Mouse (Mus musculus): ENCODE results near the gene Zmiz1. TPM values are rescaled to one million over a fixed set of nuclear protein-coding genes. Genes with fewer than 3 reads are reported as not detected.

The Zmiz1 gene
- polyA plus RNA-seq, 1 experiment, result 34.5 TPM

DNA sequence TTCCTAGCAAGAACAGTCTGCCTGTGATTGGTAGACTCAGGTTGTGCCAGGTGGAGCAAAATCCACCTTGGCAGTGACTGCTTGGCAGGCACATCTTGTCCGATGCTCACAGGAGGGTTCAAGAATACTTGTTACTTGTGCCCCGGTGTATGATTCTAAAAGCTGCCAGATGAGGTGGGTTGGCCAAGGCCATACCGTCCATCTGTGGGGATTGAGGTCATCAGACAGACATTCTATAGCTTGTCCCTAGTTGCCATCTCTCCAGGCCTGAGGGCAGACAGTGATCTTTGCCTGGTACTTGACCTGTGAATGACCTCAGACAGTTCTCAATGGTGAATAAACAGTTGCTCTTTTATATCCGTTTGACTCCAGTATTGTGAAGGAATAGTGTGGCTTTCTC, 161.8 kb downstream of the Zmiz1 start:
- Histone ChIP-seq H3K4me3 (no peak overlapping the region), H3ac (ENCODE audit: control insufficient read depth, insufficient read length) (no peak overlapping the region), H3K4me2 (ENCODE audit: low read depth) (no peak overlapping the region), H3K36me3 (ENCODE audit: control insufficient read depth, insufficient read depth) (no peaks in the 10 kb centered on the region), H3K79me2 (ENCODE audit: control insufficient read depth, insufficient read depth) (peaks cover 24% of the 10 kb centered on the region), H3K27me3 (ENCODE audit: control insufficient read depth, insufficient read depth, insufficient read length) (no peaks in the 10 kb centered on the region)
- TF ChIP-seq USF1 (IDR thresholded peaks at IDR 0.05; ENCODE audit: low read depth), result no peak
- TF ChIP-seq E2F4 (IDR thresholded peaks at IDR 0.05; ENCODE audit: insufficient read depth), result no peak

DNA sequence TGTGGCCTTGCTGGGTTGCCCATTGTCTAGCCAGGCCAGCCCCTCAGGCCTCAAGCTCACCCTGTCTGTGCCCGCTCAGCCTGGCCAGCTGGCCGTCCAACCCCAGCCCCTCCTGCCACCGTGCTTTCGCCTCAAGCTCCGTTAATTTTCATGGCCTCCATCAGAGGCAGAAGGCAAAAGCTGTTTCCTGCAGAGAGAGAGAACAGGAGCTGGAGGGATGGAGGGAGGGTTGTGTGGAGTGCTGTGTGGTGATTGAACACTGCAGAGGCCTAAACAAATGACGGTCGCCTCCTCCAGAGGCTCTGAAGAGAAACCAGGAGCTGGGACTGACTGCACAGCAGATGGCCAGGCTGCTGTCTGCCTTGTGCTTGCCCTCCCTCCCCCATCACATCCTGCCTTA, 164.7 kb downstream of the Zmiz1 start:
- no peak overlapping the region for H3K4me3 ChIP-seq
- no peak overlapping the region for H3ac ChIP-seq (ENCODE audit: control insufficient read depth, insufficient read length)
- H3K36me3 ChIP-seq (ENCODE audit: control insufficient read depth, insufficient read depth), result peaks cover 5% of the 10 kb centered on the region
- TF ChIP-seq POLR2AphosphoS2 (IDR thresholded peaks at IDR 0.05; ENCODE audit: insufficient read length, low read depth) (no peak), POLR2A (IDR thresholded peaks at IDR 0.05; ENCODE audit: insufficient read length, low read depth) (no peak), SRF (IDR thresholded peaks at IDR 0.05; ENCODE audit: control insufficient read depth, insufficient read length, low read depth) (no peak), MAX (IDR thresholded peaks at IDR 0.05; ENCODE audit: low read depth) (no peak), TCF12 (IDR thresholded peaks at IDR 0.05; ENCODE audit: insufficient read depth, poor library complexity, severe bottlenecking) (no peak), USF1 (IDR thresholded peaks at IDR 0.05; ENCODE audit: low read depth) (no peak), REST (IDR thresholded peaks at IDR 0.05; ENCODE audit: insufficient read depth, insufficient read length) (no peak), MYOG (IDR thresholded peaks at IDR 0.05; ENCODE audit: control insufficient read depth in 1 of 3, insufficient read depth in 1 of 3, insufficient read length in 2 of 3, low read depth in 2 of 3) (no peak), MYOD1 (IDR thresholded peaks at IDR 0.05; ENCODE audit: control insufficient read depth in 1 of 3, insufficient read length in 2 of 3, low read depth in 2 of 3) (no peak), TCF3 (IDR thresholded peaks at IDR 0.05; ENCODE audit: insufficient read length, low read depth) (no peak), CEBPB (IDR thresholded peaks at IDR 0.05; ENCODE audit: insufficient read depth, poor library complexity, severe bottlenecking) (no peak), E2F4 (IDR thresholded peaks at IDR 0.05; ENCODE audit: insufficient read depth) (no peak)
- H3K79me2 ChIP-seq (ENCODE audit: control insufficient read depth, insufficient read depth), result peaks cover 14% of the 10 kb centered on the region
- H3K4me2 ChIP-seq (ENCODE audit: low read depth), result no peak overlapping the region
- no peaks in the 10 kb centered on the region for H3K27me3 ChIP-seq (ENCODE audit: control insufficient read depth, insufficient read depth, insufficient read length)

DNA sequence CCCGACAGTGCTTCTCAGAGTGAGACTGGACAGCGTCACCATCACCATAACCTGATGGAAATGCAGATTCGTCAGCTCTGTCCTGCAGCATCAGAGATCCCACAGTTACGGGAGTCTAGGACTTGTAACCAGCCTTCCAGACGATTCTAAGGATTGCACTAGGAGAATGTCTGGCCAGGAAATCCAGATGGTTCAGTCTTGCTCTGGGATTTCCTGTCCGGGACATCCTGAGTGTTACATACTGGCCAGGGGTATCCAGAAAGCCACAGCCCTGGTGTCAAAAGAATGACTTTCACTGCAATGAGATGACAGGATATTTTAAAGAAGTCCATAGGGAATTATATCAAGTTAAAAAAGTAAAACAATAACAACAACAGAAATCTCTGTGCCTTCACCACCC, 165.7 kb downstream of the Zmiz1 start:
- Histone ChIP-seq H3K4me2 (ENCODE audit: low read depth) (no peak overlapping the region), H3K36me3 (ENCODE audit: control insufficient read depth, insufficient read depth) (peaks cover 5% of the 10 kb centered on the region), H3ac (ENCODE audit: control insufficient read depth, insufficient read length) (no peak overlapping the region), H3K79me2 (ENCODE audit: control insufficient read depth, insufficient read depth) (peaks cover 14% of the 10 kb centered on the region), H3K4me3 (no peak overlapping the region), H3K27me3 (ENCODE audit: control insufficient read depth, insufficient read depth, insufficient read length) (no peaks in the 10 kb centered on the region)
- TF ChIP-seq SRF (IDR thresholded peaks at IDR 0.05; ENCODE audit: control insufficient read depth, insufficient read length, low read depth) (no peak), POLR2AphosphoS2 (IDR thresholded peaks at IDR 0.05; ENCODE audit: insufficient read length, low read depth) (no peak), TCF12 (IDR thresholded peaks at IDR 0.05; ENCODE audit: insufficient read depth, poor library complexity, severe bottlenecking) (no peak), MYOD1 (IDR thresholded peaks at IDR 0.05; ENCODE audit: control insufficient read depth in 1 of 3, insufficient read length in 2 of 3, low read depth in 2 of 3) (no peak), POLR2A (IDR thresholded peaks at IDR 0.05; ENCODE audit: insufficient read length, low read depth) (no peak), USF1 (IDR thresholded peaks at IDR 0.05; ENCODE audit: low read depth) (no peak), E2F4 (IDR thresholded peaks at IDR 0.05; ENCODE audit: insufficient read depth) (no peak), MYOG (IDR thresholded peaks at IDR 0.05; ENCODE audit: control insufficient read depth in 1 of 3, insufficient read depth in 1 of 3, insufficient read length in 2 of 3, low read depth in 2 of 3) (no peak), CEBPB (IDR thresholded peaks at IDR 0.05; ENCODE audit: insufficient read depth, poor library complexity, severe bottlenecking) (no peak), REST (IDR thresholded peaks at IDR 0.05; ENCODE audit: insufficient read depth, insufficient read length) (no peak), MAX (IDR thresholded peaks at IDR 0.05; ENCODE audit: low read depth) (no peak), TCF3 (IDR thresholded peaks at IDR 0.05; ENCODE audit: insufficient read length, low read depth) (no peak)

DNA sequence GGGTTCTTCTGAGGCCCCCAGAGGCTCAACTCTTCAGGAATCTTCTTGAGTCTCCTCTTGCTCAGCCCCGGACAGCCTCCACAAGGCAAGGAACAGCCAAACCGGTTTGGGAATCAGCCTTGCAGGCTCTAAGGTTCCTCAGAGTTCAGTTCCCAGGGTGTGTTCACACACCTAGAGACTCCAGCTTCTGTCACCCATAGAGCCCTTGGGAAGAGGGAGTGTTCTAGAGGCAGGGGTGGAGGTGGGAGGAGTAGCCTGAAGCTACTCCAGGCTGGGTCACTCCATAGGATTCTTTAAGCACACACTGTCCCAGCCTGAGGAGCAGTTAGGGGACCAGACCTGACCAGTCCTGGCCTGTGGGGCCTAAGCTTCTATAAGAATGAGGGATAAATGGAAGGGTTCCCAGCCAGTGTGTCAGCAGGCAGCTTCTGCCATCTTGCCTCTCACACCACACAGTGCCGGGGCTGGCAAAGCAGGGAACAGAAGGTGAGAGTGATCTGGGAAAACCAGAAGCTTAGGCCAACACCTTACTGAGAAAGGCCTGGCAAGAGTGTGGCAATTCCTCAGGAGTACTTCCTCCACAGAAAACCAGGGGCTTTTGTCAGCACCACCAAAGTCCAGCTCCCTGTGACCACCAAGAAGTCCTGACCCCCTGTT, 168.7 kb downstream of the Zmiz1 start:
- Histone ChIP-seq H3ac (ENCODE audit: control insufficient read depth, insufficient read length) (no peak overlapping the region), H3K27me3 (ENCODE audit: control insufficient read depth, insufficient read depth, insufficient read length) (no peaks in the 10 kb centered on the region), H3K36me3 (ENCODE audit: control insufficient read depth, insufficient read depth) (peaks cover 5% of the 10 kb centered on the region), H3K79me2 (ENCODE audit: control insufficient read depth, insufficient read depth) (peaks cover 2% of the 10 kb centered on the region), H3K4me2 (ENCODE audit: low read depth) (no peak overlapping the region), H3K4me3 (no peak overlapping the region)
- TF ChIP-seq TCF3 (IDR thresholded peaks at IDR 0.05; ENCODE audit: insufficient read length, low read depth) (no peak), MAX (IDR thresholded peaks at IDR 0.05; ENCODE audit: low read depth) (no peak), TCF12 (IDR thresholded peaks at IDR 0.05; ENCODE audit: insufficient read depth, poor library complexity, severe bottlenecking) (no peak), E2F4 (IDR thresholded peaks at IDR 0.05; ENCODE audit: insufficient read depth) (no peak)

DNA sequence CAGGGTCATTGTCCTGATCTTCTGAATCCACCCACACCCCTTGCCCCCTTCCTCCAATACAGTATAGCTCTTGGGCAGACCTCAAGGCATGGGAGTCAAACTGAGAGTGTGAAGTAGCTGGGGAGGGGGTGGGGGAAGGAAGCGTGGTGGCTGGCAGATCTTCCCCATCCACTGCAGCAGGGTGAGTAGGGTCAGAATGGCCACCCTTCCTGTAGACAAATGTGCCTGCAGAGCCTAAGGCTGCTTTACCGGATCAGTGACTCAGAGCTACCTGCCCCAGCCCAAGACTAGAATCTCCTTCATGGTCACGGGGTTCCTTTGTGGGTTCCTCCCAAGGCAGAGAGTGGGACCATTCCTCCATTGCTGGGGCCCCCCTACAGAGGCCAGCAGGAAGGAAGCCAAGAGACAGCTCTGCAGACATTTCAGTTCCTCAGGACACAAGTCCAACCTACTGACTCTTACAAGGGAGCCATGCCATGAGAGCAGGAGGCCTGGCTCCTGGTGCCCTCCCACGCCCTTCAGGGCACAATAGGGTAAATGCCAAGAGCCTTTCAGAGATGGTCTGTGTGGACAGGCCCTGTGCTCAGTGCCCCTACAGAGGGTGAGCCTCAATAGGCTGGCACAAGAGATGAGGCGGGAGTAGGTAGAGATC, 169.6 kb downstream of the Zmiz1 start:
- H3K4me2 ChIP-seq (ENCODE audit: low read depth), result no peak overlapping the region
- no peak overlapping the region for H3K4me3 ChIP-seq
- no peaks in the 10 kb centered on the region for H3K79me2 ChIP-seq (ENCODE audit: control insufficient read depth, insufficient read depth)
- TF ChIP-seq TCF12 (IDR thresholded peaks at IDR 0.05; ENCODE audit: insufficient read depth, poor library complexity, severe bottlenecking) (no peak), SRF (IDR thresholded peaks at IDR 0.05; ENCODE audit: control insufficient read depth, insufficient read length, low read depth) (no peak), POLR2AphosphoS2 (IDR thresholded peaks at IDR 0.05; ENCODE audit: insufficient read length, low read depth) (no peak), TCF3 (IDR thresholded peaks at IDR 0.05; ENCODE audit: insufficient read length, low read depth) (no peak), POLR2A (IDR thresholded peaks at IDR 0.05; ENCODE audit: insufficient read length, low read depth) (no peak), USF1 (IDR thresholded peaks at IDR 0.05; ENCODE audit: low read depth) (no peak), MAX (IDR thresholded peaks at IDR 0.05; ENCODE audit: low read depth) (no peak), REST (IDR thresholded peaks at IDR 0.05; ENCODE audit: insufficient read depth, insufficient read length) (no peak), E2F4 (IDR thresholded peaks at IDR 0.05; ENCODE audit: insufficient read depth) (no peak), MYOG (IDR thresholded peaks at IDR 0.05; ENCODE audit: control insufficient read depth in 1 of 3, insufficient read depth in 1 of 3, insufficient read length in 2 of 3, low read depth in 2 of 3) (no peak), CEBPB (IDR thresholded peaks at IDR 0.05; ENCODE audit: insufficient read depth, poor library complexity, severe bottlenecking) (no peak), MYOD1 (IDR thresholded peaks at IDR 0.05; ENCODE audit: control insufficient read depth in 1 of 3, insufficient read length in 2 of 3, low read depth in 2 of 3) (no peak)
- peaks cover 5% of the 10 kb centered on the region for H3K36me3 ChIP-seq (ENCODE audit: control insufficient read depth, insufficient read depth)
- H3ac ChIP-seq (ENCODE audit: control insufficient read depth, insufficient read length), result no peak overlapping the region
- no peaks in the 10 kb centered on the region for H3K27me3 ChIP-seq (ENCODE audit: control insufficient read depth, insufficient read depth, insufficient read length)
